Mouse (Mus musculus): ENCODE data around the gene Ifrd2. TPM values are rescaled to one million over a fixed set of nuclear protein-coding genes. Genes with fewer than 3 reads are reported as not detected.
A peak's percentile ranks its signal among the peaks of the same experiment; 100 is the strongest.
"Not testable (repeated sequence)": the region's sequence is repeated elsewhere in the genome, so short reads cannot be mapped to it uniquely, and the experiment has no call there.

The Ifrd2 gene
- total RNA-seq, 2 experiments from 2014 or later: 37.8 to 43.1 TPM

DNA sequence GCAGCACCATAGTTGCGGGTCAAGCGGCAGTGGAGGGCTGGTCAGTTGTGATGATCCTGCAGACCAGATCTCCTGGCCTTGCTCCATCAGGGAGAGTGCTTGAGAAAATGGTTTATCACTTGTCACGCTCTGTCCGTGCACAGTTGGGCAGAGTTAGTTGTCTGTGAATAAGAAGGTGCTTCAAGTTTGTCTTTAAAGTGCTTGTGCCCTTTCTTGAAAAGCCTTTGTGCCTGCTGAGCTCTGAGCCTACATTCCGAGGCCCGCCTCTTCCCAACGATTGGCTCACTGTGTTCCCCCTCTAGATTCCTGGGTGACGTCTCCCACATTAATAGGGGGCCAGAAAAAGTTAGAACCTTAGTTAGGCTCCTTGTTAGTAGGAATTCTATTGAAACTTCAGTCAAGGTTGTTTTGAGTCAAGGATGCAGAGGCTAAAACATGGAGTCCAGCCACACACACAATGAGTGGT lies 35.5 kb upstream of the Ifrd2 start:
- DNase-seq: no peak

DNA sequence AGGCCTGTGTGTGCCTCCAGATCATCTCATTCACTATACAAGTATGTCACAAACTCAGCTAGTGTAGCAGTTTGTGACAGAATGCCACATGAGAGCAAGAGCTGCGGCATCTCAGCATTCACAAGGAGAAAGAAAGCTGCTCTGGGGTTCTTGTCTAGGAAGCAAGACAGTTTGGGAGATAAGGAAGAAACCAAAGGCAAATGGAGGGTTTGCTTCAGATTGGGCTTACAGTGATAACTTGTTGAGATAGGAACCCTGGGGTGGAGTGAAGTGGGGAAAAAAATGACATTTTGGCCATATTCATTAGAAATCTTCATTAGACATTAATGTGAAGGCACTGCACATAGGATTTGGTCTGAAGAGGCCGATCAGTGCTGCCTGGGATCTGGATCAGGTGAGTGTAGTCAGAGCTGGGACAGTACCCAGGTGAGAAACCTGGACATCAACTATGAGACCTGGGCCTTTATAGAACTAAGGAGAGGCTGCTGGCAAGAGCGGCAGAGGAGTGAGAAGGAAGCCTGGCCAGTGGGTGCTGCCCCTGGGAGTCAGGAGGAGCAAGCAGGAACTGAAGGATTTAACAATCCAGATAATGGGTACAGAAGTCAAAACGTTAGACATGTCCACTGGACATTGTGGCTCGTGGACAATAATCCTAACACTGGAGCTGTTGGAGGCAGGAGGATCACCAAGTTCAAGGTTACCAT lies 34.6 kb upstream of the Ifrd2 start:
- DNase-seq: no peak

DNA sequence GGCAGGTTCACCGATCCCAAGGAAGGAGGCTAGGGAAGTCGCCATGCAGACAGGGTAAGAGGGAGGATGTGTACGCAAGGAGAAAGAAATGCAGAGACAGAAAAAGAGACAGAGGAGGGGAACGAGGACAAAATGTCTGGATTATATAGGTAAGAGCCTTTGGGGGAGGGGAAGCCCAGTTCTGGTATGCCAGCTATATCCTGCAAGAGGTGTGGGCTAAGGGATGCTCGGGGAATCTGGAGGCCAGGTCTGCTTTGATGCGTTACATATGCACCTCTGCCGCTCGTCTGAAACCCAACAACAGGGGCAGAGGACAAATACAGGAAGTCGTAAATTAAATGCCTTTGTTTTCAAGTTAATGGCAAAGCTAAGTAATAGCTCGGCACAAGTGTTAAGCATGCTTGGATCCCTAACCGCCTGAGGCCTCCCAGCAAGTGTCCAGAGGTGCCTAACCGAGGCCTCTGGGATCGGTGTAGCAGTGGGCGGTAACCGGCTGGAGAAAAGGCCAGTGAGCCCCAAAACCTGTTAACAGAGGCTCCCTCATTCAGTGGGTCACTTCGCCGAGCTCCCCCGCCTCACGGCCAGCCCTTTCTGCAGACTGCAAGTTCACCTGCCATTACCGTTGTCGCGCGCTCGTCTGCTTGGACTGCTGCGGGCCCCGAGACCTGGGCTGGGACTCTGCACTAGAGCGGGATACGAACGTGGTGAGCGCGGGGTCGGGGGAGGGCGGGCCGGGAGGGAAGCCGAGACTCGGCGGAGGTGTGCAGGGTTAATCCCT lies 33.7 kb upstream of the Ifrd2 start:
- DNase-seq: peak in 1 of 2 experiments; percentile 49

DNA sequence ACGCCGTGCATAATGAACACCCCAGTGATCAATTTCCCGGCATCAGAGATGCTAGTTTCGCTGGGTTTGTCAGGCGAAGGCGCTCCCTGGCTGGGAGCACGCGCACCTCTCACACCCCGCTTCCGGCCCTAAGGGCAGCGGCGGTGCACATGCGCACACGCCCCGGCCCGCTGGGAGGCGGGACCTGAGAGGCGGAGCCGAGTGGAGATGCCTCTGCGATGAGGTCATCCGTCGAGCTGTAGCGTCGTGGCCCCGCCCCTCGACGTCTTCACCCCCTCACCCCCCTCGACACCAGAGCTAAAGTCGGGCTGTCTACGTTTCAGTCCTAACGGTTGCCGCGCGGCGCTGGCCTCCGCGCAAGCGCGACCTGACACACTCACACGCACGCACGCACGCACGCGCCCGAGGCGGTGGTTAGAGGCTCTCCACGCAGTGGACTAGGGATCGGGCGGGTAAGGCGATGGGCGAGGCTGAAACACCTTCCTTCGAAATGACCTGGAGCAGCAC lies 33.1 kb upstream of the Ifrd2 start:
- peak; percentile 94 to 96 for DNase-seq

DNA sequence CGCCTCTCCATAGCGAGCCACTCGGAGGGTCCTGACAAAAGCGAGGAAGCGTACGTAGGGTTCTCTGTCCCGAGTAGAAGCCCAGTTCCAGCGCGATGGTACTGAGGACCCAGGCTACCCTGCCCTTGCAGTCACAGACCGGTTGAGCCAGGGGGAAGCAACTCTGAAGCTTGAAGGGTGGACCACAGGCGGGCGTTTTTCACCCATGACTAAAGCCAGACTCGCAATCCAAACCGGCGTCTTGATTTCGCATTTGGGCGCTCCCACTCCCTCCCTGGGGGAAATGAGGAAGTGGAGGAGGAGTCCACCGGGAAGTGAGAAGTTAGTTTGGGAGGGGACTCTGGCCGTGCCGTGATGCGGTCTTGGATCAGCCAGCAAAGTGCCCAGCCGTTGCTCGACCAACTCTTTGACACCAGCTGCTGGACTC lies 32.4 kb upstream of the Ifrd2 start:
- DNase-seq: peak; percentile 67 to 72

DNA sequence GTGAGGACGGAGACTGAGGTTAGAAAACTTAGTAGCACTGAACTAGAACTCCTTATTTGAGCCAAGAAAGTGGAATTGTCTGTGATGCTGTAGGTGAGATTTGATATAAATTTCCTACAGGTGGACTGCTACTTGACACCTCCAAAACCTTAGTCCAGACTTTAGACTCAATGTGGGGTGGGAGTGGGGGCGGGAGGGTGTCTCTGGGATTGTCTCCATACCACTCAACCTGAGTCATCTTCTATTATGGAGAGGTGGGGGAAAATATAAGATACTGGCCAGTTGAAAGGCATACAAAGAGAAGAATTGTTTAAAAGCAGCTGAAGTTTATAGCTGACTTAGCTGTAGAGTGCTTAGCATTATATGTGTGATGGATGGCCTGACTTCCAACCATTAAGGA lies 31.7 kb upstream of the Ifrd2 start:
- no peak for DNase-seq

DNA sequence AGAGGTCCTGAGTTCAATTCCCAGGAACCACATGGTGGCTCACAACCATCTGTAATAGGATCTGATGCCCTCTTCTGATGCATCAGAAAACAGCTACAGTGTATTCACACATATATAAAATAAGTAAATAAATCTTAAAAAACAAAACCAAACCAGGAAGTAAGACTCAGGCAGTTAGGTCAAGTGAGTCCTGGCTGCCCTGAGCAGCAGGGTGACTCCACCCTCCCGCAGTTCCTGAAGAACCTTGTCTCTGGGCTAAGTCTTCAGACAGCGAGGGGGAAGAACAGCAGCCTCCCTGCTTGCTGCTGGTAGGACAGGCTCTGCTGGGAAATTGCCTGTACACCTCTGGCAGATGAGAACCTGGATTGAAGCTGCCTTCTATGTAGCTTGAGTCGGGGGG lies 31.1 kb upstream of the Ifrd2 start:
- no peak for DNase-seq

DNA sequence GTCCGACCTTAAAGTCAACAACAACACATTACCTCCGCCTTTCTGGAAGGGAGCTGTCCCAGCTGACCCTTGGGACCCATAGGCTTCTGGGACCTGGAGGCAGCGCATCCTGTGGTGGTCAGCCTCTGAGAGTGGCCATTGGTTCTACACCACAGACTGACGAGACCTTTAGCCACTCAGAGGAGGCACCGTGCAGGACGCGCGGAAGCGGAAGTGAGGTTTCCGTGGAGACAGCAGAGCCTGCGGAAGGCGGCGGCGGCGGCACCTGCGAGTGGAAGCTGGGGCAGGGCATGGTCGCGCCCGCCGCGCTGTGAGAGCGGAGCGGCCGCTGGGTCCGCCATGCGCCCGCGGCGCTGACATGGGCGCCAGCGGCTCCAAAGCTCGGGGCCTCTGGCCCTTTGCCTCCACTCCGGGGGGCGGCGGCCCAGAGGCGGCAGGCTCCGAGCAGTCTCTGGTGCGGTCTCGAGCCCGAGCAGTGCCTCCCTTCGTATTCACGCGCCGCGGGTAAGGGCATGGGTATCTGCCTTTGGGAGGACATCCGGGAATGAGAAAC lies 24.3 kb upstream of the Ifrd2 start, which contains the start of gene Tusc2:
Tusc2 (plus strand) TSS at position 227 of the 553 bp plus-strand sequence.
- DNase-seq: peak; percentile 96 to 97

DNA sequence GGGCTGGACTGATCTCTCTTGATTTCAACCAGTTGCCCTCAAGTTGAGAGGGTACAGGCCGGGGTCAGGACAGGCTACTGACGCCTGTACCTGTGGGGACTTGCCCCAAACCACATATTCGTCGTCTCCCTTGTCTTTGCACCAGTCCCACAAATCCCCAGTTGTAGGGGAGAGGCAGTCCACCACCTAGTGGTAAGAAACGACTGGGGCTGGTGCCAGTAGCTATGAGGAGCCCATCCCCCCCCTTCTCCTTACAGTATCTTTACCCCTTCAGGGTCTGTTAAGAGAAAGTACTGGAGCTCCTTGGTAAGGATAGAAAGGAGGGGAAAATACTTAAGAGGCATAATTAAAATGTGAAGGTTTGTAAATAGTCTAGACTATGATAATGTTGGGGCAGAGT lies 21.9 kb upstream of the Ifrd2 start:
- not testable (repeated sequence) for DNase-seq

DNA sequence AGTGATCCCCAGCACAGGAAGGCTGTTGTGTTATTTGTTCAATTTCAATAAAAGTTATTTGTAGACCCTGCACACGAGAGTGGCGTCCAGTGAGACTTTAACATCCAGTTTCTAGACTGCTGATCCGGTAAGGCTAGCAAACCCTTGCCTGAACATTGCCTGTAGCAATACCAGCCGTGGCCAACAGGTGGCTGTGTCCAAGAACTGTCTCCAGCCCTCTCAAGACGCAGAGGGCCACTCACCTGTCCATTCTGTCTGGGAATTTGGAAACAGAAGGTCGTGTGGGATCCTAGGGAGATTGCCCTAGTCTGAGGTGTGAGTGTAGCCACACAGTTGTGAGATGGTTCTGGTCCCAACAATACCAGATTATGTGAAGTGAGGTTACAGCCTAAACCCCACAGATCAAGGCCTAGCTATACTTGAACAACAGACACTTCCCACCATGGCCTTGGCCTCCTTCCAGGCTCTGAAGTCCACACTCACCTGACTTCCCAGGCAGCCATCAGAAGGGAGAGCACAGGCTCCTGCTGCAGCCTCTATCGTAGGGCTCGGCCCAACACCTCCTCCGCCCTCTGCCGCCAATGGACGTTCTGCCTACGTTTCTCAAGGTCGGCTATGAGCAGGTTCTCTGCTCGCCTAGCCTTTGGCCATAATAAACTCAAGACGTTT lies 21.3 kb upstream of the Ifrd2 start:
- DNase-seq: peak; percentile 90

DNA sequence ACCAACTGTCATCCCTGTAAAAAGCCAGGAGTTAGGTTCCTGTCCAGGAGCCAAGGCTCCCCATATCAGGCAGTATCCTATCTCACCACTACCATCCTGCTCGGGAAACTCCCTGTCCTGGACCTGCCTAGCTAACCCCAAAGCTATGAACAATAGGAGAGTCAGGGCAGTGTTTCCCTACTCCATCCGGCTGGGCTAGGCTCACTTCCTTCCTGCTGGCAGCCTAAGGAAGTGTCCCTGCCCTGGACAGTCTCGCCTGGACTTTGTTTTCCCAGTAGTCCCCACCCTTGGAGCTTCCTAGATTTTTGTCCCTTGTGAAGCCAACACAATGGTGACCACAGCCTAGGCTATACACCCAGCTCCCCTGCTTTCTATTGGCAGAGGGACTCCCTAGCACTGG lies 20.6 kb upstream of the Ifrd2 start:
- DNase-seq: peak; percentile 49 to 52

DNA sequence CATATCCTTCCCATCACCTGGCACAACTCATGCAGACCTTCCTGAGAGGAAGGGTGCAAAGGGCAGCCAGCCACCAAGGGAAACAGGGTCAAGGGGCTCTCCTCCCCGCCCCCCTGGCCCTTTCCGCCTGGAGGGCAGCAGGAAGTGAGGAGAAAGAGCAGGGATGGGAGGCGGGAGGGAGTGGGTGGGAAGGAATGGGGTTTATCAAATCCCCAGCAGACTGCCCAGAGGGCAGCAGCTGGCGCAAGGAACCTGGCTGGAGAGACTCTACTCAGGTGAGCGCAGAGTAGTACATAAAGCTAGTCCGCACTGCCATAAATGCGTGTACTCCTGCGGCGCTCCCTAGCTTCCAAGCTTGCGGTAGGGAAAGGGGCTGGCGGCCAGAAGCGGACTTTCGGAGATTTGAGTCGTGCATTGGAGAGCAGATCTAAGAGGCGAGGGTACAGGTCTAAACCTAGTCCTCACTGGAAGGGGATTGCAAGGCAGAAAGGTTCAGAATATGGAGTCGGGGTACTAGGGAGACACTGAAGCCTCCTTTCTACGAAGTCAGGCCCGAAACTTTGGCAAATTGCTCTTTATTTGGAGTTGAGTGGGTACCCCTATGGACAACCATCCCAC lies 19.6 kb upstream of the Ifrd2 start, which contains the start of gene Hyal2:
Hyal2 (plus strand) TSS at position 244 of the 618 bp plus-strand sequence.
- peak; percentile 58 to 79 for DNase-seq

DNA sequence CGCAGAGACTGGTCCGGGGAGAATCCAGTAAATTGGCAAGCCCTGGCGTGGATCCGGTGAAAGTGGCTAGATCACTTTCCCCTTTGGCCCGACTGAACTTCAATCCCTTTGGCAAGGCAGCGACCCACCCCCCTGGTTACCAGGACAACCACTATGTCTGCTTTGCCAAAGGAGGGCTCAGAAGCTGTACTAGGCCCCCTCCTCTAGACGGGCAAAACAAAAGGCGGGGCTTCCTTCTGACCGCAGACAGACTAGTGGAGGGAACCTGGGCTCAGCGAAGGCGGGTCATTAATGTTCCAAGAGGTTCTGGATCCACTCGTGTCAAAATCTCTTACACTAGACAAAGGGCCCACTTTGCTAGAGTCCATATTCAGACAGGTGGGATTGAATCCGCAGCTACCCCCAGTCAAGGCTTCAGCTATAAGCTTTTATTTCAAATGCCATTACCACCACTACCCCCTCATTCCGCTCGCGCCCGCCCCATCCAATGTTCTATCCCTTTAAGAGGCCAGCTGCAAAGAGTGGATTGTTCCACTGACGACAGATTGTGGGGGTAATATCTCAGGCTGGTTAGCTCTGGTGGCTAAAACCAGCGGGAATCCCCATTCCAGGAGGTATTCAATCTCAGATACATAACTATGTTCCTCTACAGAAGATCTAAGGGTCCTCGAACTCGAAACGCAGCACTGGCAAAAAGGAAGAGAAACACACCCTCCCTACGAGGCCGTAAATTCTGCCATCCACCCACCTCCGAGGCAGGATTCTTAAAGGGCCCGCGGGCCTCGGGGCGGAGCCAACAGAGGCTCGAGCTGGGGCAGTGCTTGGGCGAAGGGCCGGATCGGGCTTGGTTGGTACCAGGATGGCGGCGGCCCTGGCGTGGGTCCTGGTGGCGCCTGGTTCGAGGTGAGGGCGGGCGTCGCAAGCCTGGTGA lies 18.8 kb upstream of the Ifrd2 start:
- peak; percentile 91 to 93 for DNase-seq

DNA sequence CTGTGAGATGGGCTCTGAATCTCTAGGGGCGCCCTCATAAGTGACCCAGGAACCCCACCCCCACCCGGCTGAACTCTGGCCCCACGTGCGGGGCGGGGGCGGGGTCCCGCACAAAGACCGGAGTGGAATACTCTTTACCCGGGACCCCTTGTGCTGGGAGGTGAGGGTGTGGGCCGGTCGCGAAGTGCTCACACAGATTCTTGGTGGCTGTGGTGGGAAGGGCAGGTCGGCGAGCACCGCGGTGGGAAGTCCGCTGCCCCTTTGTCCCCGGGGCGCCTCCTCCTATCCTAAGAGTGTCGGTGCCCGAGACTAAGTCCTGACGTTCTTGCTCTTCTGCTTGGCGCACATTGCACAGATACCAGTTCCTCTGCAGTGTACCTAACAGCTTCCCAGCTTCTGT lies 18.2 kb upstream of the Ifrd2 start:
- no peak for DNase-seq

DNA sequence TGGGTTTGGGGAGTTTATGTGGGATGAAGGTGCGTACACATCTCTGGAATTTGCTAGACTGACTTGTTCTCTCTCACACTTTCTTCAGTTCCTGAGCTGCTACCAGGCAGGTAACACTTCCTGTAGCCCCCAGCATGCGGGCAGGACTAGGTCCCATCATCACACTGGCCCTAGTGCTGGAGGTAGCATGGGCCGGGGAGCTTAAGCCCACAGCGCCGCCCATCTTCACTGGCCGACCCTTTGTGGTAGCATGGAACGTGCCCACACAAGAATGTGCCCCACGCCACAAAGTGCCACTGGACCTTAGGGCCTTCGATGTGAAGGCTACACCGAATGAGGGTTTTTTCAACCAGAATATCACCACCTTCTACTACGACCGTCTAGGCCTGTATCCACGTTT lies 17.4 kb upstream of the Ifrd2 start:
- DNase-seq: no peak

DNA sequence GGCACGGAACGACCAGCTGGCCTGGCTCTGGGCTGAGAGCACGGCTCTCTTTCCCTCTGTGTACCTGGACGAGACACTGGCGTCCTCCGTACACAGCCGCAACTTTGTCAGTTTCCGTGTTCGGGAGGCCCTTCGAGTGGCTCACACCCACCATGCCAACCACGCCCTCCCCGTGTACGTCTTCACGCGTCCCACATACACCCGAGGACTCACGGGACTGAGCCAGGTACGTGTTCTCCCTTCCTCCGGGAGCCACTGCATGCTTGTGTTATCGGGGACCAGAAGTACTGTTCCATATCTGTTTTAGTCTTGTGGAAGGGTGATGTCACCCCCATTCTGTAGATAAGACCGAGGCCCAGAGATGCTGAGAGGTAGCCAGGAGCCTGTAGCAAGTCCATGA lies 16.6 kb upstream of the Ifrd2 start:
- DNase-seq: no peak

DNA sequence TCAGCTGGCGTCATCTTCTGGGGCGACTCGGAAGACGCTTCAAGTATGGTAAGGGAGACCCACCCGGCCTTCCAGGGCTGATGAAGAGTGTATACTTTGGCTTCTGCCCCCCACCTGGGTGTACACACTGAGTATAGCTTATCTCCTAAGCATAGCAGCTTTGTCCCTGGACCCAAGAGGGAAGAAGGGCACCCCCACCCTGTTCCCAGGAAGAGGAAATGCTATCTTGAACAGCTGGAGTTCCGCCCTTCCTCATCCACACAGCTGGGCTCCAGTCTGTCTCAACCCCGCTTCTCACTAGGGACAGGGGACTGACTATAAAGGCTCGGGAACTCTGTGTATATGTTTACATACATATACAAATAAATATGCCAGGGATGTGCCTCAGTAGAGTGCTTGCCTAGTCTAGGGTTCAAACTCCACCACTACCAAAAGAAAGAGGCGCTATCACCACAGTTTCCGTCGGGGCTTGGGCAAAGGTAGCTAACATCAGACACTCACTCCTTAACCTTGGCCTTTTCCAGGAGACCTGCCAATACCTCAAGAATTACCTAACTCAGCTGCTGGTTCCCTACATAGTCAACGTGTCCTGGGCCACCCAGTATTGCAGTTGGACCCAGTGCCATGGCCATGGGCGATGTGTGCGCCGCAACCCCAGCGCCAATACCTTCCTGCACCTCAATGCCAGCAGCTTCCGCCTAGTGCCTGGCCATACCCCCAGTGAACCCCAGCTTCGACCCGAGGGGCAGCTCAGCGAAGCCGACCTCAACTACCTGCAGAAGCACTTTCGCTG lies 15.7 kb upstream of the Ifrd2 start:
- no peak for DNase-seq

DNA sequence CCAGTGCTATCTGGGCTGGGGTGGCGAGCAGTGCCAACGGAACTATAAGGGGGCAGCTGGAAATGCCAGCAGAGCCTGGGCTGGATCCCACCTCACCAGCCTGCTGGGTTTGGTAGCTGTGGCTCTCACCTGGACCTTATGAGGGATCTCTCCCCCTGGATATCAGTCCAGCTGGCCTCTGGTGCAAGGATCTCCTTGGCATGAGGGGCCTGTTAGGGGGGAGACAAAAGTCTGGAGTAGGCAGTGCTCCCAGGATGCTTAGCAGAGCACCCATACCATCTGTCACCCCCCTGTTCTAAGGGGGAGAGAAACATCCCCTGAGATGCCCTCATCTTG lies 15.1 kb upstream of the Ifrd2 start:
- no peak for DNase-seq

DNA sequence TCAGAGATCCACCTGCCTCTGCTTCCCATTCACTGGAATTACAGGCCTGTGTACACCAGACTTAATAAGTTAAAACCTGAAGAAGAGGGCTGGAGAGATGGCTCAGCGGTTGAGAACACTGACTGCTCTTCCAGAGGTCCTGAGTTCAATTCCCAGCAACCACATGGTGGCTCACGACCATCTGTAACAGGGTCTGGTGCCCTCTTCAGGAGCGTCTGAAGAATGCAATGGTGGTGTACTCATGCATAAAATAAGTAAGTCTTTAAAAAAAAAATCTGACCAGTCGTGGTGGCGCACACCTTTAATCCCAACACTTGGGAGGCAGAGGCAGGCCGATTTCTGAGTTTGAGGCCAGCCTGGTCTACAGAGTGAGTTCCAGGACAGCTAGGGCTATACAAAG lies 13.7 kb upstream of the Ifrd2 start:
- not testable (repeated sequence) for DNase-seq
